Mouse (Mus musculus) liver, adult 2 months (tissue): ENCODE results near the gene Pde2a.

Experiments
- CTCF ChIP-seq: fragments of 200-500 bp; IDR thresholded peaks from 2 replicates; pipeline ENCODE4 v1.5.1; 2011; ENCODE audit warnings: low read depth, low read length, control low read depth
- POLR2A ChIP-seq: fragments of 200-500 bp; IDR thresholded peaks from 2 replicates; pipeline ENCODE4 v1.6.1; 2011; ENCODE audit warnings: low read length, control low read depth; ENCODE audit not compliant: insufficient read depth; ENCODE audit errors: extremely low read depth

DNA sequence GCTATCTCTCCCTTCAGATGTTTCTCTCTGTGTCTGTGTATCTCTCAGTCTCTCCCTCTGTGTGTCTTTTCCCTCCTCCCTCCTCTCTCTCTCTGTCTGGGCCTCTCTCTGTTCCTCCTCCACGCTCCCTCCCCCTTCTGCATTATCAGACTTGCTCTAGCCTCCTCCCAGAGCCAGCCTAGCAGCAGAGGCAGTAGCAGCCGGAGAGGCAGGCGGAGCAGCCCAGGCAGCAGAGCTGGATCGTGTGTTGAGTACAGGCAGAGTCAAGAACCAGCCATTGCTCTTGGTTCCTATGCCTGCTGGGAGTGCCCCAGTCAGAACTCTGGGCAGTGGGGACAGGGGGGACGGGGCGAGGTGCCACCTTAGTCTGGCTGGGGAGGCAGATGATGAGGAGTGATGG lies at the start of gene Pde2a:
- TF ChIP-seq POLR2A (no peak), CTCF (no peak)
